Mouse (Mus musculus) regulatory T cell (primary cell): Measurements from ENCODE around the gene Ltc4s.

ENCODE experiments used
- in situ Hi-C: fragments of 300-600 bp; cut with MboI, MseI; formaldehyde crosslinking; loops from one replicate; pipeline ENCODE4 v1.15.1; 2025; ENCODE audit warnings: high pct_unique_total_duplicates

Gene Ltc4s

DNA sequence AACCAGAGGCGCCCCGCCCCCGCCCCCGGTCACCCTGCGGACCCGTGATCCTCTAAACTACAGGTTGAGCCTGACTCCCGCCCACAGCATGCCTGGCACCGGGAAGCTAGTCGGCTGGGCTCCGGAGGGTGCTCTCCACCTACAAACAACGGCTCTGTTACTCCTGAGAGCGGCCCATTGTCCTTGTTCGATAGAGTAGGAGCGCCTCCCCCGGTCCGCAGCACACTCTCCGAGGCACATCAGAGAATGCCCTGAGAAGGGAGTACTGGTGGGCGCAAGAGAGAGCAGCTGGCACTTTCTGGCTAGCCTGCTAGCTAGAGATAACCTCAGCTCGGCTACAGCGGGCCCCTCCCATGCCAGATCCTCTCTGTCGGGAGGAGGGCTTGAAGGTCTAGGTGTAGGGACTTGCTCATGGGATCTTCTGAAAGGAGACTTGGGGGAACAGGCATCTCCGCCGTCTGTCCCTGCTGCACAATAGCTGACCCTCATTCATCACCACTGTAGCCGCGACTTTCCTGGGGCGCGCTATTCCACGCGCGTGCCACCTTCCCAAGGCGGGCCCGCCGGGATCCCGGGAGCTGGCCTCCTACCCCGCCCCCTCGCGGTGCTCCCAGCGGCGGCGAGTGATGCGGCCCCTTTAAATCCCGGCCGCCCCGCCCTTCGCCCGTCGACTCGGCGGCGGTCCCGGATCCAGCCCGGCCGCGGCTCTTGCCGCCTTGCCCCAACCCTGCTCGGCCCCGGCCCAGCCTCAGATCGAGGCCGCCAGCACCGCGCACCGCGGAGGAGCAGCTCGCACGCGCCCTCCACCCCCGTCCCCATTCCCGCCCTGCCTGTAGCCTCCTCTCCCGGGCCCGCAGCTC lies 13.5 kb downstream of the Ltc4s start:
- in situ Hi-C loops, result no loop called here

DNA sequence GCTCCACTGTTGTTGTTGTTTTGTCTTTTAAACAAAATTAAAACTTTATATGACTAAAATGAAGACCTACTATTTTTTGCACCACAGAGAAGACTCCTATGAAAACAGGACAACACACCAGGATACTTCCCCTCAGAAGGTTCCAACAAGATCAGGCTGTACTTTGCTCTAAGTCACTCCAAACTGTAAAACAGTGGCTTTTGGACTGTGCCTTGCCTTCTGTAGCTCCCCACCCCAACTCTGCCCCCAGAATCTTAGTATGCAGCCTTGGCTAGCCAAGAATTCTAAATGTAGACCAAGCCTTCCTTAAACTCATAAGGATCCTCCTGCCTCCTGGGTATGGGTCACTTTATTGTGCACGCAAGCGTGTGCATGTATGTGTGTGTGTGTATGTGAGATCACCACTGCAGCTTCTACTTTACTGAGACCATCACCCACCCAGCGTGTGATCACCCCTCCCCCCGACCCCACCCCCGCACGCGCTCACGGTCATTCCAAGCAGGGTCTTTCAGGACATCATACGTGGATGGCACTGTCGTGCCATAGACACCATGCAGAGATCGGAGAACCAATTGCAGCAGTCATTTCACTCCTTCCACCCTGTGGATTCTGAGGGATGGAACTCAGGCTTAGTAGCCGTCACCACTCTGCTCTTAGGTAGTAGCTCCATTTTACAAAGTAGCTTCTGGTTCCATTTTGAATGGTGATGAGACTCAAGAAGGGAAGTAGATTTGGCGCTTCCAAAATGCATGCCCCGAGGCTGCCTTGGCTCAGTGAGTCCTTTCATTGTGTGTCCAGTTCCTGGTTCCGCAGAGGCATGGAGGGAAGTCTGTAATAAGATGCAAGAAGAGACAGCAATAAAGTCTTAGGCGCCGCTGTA lies 14.4 kb downstream of the Ltc4s start:
- in situ Hi-C loops, result no loop called here

DNA sequence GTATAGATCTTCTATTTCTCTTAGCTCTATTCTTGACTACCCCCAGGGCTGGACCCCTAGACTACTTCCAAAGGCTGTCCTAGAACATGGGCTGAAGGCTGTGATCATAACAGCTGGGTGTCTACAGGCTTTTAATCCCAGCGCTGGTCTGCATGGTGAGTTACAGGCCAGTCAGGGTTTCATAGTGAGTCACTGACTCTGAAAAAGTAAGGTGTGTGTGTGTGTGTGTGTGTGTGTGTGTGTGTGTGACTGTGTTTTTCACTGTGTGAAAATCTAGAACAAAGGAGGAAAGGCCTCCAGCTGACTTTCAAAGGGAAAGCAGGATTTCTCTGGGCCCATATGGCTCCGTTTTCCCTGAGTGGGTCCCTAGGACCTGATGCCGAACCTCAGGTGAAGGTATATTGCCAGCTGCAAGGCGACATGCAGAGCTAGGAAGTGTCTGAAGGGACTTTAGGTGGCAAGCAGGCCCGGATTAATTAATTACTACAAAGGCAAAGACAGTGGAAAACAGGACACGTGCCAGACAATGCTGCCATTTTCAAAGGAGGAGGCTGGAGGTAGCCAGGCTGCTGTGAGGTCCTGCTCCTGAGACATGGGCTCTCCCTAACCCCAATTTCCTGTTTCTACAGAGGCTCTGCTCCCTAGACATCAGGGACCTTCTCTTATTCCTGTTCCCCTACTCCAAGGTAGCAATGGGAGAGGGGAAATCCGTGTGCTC lies 15.7 kb downstream of the Ltc4s start:
- in situ Hi-C loops, result no loop called here

DNA sequence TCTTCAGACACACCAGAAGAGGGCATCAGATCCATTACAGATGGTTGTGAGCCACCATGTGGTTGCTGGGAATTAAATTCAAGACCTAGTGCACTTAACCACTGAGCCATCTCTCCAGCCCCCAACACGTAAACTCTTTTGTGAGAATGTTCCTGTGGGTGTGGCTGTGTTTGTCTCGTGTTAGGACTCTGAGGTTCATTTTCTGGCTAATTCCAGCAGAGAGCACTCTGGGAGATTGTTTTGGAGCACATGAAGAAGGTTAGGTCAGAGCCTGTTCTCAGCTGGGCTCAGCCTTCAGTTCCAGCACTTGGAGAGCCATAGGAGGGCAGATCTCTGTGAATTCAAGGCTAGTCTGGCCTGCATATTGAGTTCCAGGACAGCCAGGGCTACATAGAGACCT lies 18.6 kb downstream of the Ltc4s start:
- in situ Hi-C loops, result no loop called here

DNA sequence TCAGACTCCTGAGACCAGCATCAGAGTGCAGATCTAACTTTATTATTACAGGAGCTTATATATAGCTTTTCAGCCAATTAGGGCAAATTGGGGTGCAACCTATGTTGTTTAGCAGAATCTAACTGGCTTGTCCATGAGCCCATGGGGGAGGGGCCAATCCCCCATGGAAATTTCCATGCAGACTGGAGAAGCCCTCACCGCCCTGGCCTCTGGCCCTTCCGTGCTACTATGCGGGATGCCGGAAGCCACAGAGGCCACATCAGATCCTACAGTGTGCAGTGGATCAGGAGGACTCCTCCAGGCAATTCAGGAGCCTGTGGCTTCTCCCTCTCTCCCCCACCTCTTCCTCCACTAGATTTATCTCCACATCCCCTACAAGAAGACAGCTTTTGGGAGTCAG lies 20.6 kb downstream of the Ltc4s start:
- in situ Hi-C loops, result no loop called here

DNA sequence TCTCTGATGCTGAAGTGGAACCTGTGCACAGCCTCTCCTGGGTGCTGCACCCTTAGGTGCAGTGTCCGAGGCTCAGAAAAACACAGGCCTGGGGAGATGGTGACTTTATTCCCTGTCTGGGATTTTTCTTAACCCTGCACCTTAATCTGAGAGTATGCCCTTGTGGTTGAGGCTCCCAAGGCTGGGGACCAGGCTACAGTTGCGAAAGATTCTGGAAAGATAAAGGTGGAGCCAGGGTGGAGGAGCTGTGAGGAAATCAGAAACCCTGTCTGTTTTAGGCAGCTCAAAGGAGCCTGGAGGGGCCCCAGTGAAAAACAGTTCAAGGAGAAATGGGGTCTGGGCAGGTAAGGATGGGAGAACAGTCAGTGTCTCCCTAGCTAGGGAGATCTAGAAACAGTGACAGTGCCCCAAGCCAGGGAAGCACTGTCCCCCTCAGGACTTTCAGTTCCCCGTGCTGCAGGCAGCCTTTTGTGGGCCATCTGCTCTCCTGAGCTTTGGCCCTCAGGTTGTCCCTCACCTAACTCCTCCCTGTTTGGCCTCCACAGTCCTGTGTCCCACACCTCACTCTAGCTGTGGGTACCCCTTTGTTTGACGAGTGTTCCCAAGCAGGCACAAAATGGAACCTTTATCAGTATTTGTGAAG lies 21.6 kb downstream of the Ltc4s start:
- in situ Hi-C loops, result no loop called here

DNA sequence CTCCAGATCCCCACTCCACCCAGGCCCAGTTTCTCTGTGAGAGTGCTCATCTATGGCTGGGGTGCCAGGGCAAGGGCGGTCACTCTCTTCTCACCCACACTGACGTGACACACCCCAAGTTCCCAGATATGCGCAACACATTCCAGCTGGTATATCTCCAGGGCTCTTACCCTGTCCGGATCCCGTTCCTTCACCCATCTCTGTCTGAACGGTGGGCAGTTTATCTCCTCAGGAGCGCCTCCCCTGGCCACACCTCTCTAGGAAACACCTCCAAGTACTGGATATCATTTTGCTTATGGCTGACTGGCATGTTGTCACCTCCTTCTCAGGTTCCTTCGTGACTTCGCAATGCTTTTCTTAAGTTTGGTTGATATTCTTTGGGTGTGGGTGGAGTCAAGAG lies 22.8 kb downstream of the Ltc4s start:
- in situ Hi-C loops, result no loop called here

DNA sequence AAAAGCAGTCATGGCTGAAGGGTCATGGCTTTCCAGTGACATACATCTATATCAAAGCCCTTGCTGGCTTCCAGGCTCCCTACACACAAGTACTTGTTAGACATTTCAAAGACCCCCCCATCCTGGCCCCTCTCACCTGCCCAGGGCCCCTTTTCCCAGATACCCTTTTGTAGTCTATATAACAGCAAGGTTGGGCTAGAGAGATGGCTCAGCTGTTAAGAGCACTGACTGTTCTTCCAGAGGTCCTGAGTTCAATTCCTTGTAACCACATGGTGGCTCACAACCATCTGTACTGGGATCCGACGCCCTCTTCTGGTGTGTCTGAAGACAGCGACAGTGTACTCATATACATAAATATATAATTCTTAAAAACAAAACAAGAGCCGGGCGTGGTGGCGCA lies 23.8 kb downstream of the Ltc4s start:
- in situ Hi-C loops, result no loop called here

DNA sequence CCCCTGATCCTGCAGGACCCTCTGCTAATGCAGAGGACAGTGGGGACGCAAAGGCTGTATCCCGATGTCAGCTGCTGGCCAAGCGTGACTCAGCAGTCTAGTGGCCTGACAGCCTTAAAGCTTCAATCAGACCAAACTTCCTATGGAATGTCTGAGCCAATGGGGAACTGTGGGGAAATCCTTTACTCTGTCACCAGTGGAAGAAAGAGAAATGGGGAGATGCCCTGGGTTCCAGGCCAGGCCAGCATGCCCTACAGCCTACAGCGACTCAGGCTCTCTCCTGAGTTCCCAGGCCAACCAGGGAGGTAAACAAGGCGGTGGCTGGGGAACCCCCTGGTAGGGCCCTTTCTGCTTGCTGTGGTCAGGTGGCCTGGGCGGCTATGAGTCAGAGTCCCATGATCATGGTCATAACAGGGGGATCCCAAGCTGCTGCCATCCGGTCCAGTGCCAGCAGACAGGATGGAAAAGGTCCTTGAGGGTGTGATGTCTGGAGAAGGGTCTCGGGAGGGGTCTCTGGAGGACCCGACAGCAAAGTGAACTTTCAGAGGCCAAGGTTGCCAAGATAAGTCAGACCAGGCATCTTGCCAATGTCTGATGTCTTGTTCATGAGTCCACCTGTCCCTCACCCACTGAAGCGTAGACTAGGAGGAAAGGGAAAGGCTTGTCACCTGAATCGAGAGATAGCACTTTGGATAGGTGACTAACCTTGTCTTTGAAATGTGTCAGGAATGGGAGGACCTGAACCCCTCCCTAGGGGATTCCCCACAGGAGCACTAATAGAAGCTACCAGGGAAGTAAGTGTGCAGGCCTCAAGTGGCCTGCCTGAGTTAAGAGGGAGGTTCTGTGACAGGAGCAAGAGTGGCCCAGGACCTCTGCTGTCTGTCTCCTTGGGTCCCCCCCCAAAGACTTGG lies 25.3 kb downstream of the Ltc4s start:
- in situ Hi-C loops, result no loop called here

DNA sequence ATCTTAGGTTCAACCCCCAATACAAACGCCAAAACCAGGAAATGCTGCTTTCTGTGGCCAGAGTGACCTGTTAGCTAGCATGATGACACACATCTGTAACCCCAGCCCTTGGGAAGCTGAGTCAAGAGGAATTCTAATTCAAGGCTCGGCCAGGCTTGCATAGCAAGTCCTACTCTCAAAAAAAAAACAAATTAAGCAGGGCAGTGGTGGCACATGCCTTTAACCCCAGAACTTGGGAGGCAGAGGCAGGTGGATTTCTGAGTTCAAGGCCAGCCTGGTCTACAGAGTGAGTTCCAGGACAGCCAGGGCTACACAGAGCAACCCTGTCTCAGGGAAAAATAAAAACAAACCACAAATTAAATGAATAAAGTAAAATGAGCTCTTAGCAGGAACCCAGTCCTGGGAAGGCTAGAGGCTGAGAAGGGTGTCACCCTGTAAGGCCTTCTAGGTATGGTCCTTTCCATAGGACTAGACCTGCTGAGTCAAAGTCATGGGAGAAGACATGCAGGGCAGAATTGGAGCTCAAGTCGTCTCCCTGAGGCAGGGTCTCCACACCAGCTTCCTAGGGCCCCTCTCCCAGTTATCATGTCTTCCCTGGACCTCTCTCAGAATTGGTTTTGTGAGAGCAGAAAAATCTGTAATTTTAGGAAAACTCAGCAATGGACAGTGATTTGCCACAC lies 26.2 kb downstream of the Ltc4s start:
- in situ Hi-C loops, result no loop called here

DNA sequence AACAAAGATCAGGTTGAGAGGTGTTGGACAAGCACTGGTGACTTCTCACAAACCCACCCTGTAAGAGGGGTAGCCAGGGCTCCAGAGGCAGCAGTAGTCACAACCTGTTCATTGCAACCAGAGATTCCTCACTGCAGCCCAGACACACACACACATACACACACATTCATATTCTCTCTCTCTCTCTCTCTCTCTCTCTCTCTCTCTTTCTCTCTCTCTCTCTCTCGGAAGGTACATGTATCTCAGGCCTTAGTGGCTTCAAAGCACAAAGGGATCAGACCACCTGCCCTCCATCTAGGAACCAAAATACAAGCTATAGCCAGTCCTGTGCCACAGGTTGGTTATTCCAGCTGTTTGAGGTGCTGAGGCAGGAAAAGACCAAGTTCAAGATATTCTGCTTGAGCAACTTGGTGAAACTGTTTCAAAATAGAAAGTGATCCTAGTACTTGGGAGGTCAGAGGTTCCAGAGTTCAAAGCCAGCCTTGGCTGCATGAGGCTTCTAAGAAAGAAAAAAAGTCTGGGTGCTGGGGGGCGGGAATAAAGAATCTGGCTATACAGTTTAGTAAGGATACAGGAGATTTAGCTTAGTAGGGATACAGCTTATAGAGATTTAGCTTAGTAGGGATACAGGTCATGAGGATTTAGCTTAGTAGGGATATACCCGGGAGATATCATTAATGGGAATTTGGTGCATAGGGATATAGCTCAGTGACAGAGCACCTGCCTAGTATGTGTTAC lies 26.9 kb downstream of the Ltc4s start:
- in situ Hi-C loops, result no loop called here

DNA sequence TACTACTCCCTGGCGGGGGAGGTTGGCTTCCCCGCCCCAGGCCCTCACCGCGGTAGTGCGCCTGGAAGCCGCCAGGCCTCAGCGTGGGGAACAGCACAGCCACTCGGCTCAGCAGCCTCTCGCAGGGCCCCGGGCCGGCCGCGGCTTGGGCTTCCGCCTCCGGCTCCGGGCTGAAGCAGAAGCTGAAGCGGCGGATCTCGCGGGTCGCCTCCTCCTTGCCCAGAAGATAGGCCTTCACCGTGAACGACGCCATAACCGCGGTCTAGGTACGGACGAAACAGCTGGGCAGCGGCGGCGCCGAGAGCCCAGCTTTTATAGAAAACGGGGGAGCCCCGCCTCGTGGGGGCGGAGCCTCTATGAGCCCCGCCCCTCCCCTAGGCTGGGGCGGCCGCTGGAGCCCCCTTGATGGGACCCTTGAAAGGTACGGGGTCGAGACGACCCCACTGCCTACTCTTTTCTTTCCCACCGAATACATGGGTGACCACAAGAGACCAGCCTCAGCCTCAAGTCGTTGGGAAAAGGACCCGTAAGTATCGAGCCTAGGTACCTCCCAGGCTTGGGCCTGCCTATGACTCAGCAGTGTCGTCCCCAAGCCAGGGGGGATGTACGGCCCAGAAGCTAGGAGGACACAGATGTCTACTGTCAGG lies 27.8 kb downstream of the Ltc4s start, which contains the start of the genes Sqstm1 and Mgat4b:
Gene Sqstm1, minus strand, starts transcription at position 323 of the 647 bp plus-strand sequence.
Gene Mgat4b, plus strand, starts transcription at position 386 of the 647 bp plus-strand sequence.
- in situ Hi-C loops, result no loop called here

DNA sequence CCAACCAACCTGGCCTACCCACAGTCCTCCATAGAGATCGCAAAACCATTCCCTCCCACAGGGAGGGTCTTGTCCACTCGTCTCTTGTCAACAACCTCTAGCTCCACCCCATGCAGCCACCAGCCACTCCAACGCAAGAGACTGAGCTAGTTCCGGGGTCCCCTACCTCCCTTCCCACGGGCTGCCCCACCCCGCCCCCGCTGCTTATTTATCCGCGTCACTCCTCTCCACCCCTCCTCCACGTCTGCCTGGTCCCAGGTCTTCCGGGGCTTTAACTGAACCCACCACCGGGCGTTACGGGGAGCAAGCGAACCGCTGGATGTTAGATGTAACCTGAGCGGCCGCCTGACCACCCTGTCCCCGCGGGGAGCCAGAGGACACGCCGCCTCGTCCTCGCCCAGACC lies 28.3 kb downstream of the Ltc4s start:
- in situ Hi-C loops, result no loop called here

DNA sequence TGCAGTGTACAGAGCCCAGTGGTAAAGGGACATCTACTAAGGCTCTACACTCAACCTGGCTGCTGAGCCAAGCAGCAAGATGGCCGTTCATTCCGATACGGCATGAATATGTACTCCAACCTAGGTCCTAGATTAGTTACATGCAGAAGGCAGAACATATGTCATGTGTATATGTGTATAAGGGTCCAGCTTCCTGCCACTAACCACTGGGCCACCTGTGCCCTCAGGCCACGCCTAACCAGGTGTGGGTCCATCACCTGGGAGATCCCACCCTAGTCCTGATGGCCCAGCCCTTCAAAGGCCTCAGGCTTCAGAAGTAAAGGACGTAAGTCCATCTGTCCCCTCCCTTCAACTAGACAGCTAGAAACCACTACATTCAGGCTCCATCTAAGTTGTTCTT lies 30.4 kb downstream of the Ltc4s start:
- in situ Hi-C loops, result no loop called here

DNA sequence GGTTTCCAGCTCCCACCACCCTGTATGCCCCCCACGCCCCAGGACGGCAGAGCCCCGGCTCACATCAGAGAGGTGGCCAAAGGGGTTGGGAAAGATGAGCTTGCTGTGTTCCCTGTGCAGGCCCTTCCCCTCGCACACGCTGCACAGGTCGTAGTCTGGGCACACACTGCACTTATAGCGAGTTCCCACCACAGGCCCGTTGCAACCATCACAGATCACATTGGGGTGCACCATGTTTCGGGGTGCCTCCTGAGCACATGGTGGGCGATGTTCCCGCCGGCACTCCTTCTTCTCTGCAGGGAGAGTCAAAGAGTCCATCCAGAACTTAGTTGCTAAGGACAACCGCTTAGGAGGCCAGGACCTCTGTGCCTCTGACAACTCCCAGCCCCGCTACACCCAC lies 31.1 kb downstream of the Ltc4s start:
- in situ Hi-C loops, result no loop called here

DNA sequence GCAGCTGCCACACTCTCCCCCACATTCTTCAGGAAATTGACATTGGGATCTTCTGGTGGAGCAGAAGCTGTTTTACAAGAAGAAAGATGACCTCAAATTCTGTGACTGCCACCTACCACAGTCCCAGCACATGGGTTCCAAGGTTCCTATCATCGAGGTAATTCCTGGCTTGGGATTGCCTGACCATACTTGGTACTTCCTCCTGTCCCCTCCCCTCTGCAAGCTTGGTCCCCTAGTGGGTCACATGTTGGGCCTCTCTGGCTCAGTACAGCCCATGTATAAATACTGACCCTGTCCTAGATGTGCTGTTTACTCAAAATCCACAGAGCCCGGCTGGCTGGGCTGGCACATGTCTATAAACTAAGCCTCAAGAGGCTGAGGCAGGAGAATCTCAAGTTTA lies 32.4 kb downstream of the Ltc4s start:
- in situ Hi-C loops, result no loop called here

DNA sequence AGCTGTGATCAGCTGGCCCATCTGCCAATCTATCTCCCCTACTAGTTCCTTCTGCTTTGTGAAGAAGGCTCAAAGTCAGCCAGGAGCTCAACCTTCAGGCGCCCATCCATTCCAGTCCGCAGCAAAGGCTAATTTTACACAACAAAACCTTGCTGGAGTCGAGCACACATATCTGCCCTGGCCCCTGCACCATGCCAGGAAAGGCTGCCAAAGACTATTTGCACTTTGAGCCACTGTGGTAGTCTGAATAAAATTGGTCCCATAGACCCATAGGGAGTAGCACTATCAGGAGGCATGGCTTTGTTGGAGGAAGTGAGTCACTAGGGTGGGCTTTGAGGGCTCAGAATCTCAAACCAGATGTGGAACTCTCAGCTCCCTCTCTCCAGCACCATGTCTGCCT lies 33.0 kb downstream of the Ltc4s start:
- in situ Hi-C loops, result no loop called here

DNA sequence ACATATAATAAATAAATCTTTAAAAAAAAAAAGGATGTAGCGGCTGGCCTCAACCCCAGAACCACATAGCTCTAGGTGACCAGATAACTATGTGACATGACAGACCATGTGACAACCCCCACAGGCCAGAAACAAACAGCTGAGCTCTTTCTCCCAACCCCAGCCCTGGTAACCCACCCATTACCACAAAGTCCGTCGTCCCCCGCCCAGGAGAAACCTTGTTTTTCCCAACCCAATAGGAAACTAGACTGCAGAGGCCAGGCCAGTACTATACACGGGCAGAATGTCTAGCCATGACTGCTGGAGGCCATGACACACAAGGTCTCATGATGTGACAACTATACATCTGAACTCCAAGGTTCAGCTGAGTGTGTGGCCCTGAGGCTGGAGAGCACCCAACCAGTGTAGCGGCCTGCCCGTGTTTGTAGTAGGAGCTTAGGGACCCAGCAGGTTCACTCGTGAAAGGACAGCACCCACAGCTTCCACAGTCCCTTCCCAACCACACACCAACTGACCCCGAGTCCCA lies 35.1 kb downstream of the Ltc4s start:
- in situ Hi-C loops, result no loop called here
